Mouse (Mus musculus) thymus, adult 2 months (tissue): ENCODE measurements around the gene Kcnq5.

Source experiments
- CTCF ChIP-seq: fragments of 200-500 bp; IDR thresholded peaks from 2 replicates; pipeline ENCODE4 v1.5.1; 2012; ENCODE audit warnings: mild to moderate bottlenecking, control low read depth, low read length, moderate library complexity, borderline replicate concordance; ENCODE audit not compliant: control insufficient read depth, poor library complexity, insufficient read depth; ENCODE audit errors: extremely low read depth
- POLR2A ChIP-seq: fragments of 200-500 bp; IDR thresholded peaks from 2 replicates; pipeline ENCODE4 v1.6.1; 2012; ENCODE audit warnings: mild to moderate bottlenecking, low read length, control low read depth, moderate library complexity; ENCODE audit not compliant: control insufficient read depth, poor library complexity, insufficient read depth; ENCODE audit errors: extremely low read depth

GRCm38 (mm10) chr1:21837387-21837786, 124.4 kb downstream of the Kcnq5 start:
- TF ChIP-seq POLR2A = no peak
- TF ChIP-seq CTCF = no peak
